Mouse (Mus musculus): ENCODE measurements around the gene Vat1.

- no peak for TF ChIP-seq CTCF (IDR thresholded peaks at IDR 0.05; ENCODE audit: low read depth, low read length)
- no peak for TF ChIP-seq POLR2A (IDR thresholded peaks at IDR 0.05; ENCODE audit: extremely low read depth, insufficient read depth, low read length)
These were observed 47.0 kb downstream of the Vat1 start for GRCm38 (mm10) chr11:101418991-101419390.

Measured in liver, adult 2 months (tissue).